Comparison of ENCODE assay signal across 20 mouse cellular contexts in genomic region chr4:94439159-94439836, GRCm38 (mm10).
DNase-seq lines count a peak whose midpoint lies in the region; ATAC-seq and TF ChIP-seq lines count a peak whose summit lies in the region.
"Had no signal": no experiment of that assay in that cellular context is flagged by ENCODE, and none has a peak within 500 bp of the region (broad histone marks: within the 10 kb centered on the region; RNA-seq: fewer than 3 reads in every experiment).

No protein-coding gene starts in this region.

- no peak overlapping the region for H3K4me3 ChIP-seq in hindbrain, postnatal 0 days (ENCODE audit: low read length)
- H3K4me3 ChIP-seq in hindbrain, embryonic 11.5 days (ENCODE audit: low read depth, low read length): no peak overlapping the region
- no peak overlapping the region for H3K4me3 ChIP-seq in heart, embryonic 10.5 days
- H3K4me3 ChIP-seq: embryonic facial prominence, embryonic 13.5 days; gastrocnemius, adult 2 months; hindbrain, embryonic 12.5 days; left cerebral cortex, adult 2 months; lung, embryonic 15.5 days; neural tube, embryonic 12.5 days had no signal

- TF ChIP-seq CTCF in hindbrain, postnatal 0 days (IDR thresholded peaks at IDR 0.05; ENCODE audit: low read depth): no peak

- no peak overlapping the region for H3K27ac ChIP-seq in hindbrain, postnatal 0 days
- H3K27ac ChIP-seq in hindbrain, embryonic 11.5 days (ENCODE audit: low read depth, low read length): no peak overlapping the region
- H3K27ac ChIP-seq in heart, embryonic 10.5 days: no peak overlapping the region
- H3K27ac ChIP-seq: embryonic facial prominence, embryonic 13.5 days; gastrocnemius, adult 2 months; hindbrain, embryonic 12.5 days; kidney, postnatal 0 days; left cerebral cortex, adult 2 months; lung, embryonic 15.5 days; neural tube, embryonic 12.5 days; stomach, postnatal 0 days had no signal

- no peaks in the 10 kb centered on the region for H3K4me1 ChIP-seq in hindbrain, postnatal 0 days (ENCODE audit: insufficient read depth, low read length)
- H3K4me1 ChIP-seq in hindbrain, embryonic 11.5 days (replicated peaks; ENCODE audit: control insufficient read depth, insufficient read depth, low read length): no peaks in the 10 kb centered on the region
- no peaks in the 10 kb centered on the region for H3K4me1 ChIP-seq in heart, embryonic 10.5 days
- H3K4me1 ChIP-seq: embryonic facial prominence, embryonic 13.5 days; hindbrain, embryonic 12.5 days; lung, embryonic 15.5 days; neural tube, embryonic 12.5 days had no signal

- no peaks in the 10 kb centered on the region for H3K9me3 ChIP-seq in hindbrain, postnatal 0 days (ENCODE audit: low read length)
- no peaks in the 10 kb centered on the region for H3K9me3 ChIP-seq in hindbrain, embryonic 11.5 days (ENCODE audit: control insufficient read depth, low read length)
- H3K9me3 ChIP-seq in heart, embryonic 10.5 days: no peaks in the 10 kb centered on the region
- H3K9me3 ChIP-seq: embryonic facial prominence, embryonic 13.5 days; hindbrain, embryonic 12.5 days; lung, embryonic 15.5 days; neural tube, embryonic 12.5 days had no signal

- ATAC-seq in hindbrain, postnatal 0 days: peak; percentile 58
- ATAC-seq in hindbrain, embryonic 11.5 days (ENCODE audit: low FRiP score): no peak
- no peak for ATAC-seq in megakaryocyte, adult 5-6 weeks (ENCODE audit: poor library complexity, severe bottlenecking)
- ATAC-seq: intestine, postnatal 0 days had no signal

- H3K27me3 ChIP-seq in hindbrain, postnatal 0 days (ENCODE audit: insufficient read depth, low read length): no peaks in the 10 kb centered on the region
- no peaks in the 10 kb centered on the region for H3K27me3 ChIP-seq in hindbrain, embryonic 11.5 days (ENCODE audit: control insufficient read depth, insufficient read depth, low read length)
- no peaks in the 10 kb centered on the region for H3K27me3 ChIP-seq in heart, embryonic 10.5 days (ENCODE audit: insufficient read depth, poor library complexity, severe bottlenecking)
- H3K27me3 ChIP-seq: embryonic facial prominence, embryonic 13.5 days; hindbrain, embryonic 12.5 days; lung, embryonic 15.5 days; neural tube, embryonic 12.5 days had no signal

- 65% methylated on average over 6 of the region's 6 CpGs for WGBS in hindbrain, postnatal 0 days
- WGBS in hindbrain, embryonic 11.5 days: 79% methylated on average over 6 of the region's 6 CpGs
- WGBS in heart, embryonic 10.5 days: 77% methylated on average over 6 of the region's 6 CpGs

- no peak overlapping the region for H3K9ac ChIP-seq in hindbrain, postnatal 0 days (replicated peaks; ENCODE audit: low read length)
- H3K9ac ChIP-seq in hindbrain, embryonic 11.5 days (ENCODE audit: low read depth, low read length): no peak overlapping the region
- H3K9ac ChIP-seq: embryonic facial prominence, embryonic 13.5 days; hindbrain, embryonic 12.5 days; lung, embryonic 15.5 days; neural tube, embryonic 12.5 days had no signal

- no peak overlapping the region for H3K4me2 ChIP-seq in hindbrain, postnatal 0 days (ENCODE audit: low read depth, low read length)
- H3K4me2 ChIP-seq in hindbrain, embryonic 11.5 days (replicated peaks; ENCODE audit: low read depth, low read length): no peak overlapping the region
- H3K4me2 ChIP-seq: embryonic facial prominence, embryonic 13.5 days; hindbrain, embryonic 12.5 days; lung, embryonic 15.5 days; neural tube, embryonic 12.5 days had no signal

- no peaks in the 10 kb centered on the region for H3K36me3 ChIP-seq in hindbrain, postnatal 0 days (ENCODE audit: insufficient read depth, low read length)
- H3K36me3 ChIP-seq in hindbrain, embryonic 11.5 days (ENCODE audit: control insufficient read depth, insufficient read depth, low read length): no peaks in the 10 kb centered on the region
- H3K36me3 ChIP-seq in heart, embryonic 10.5 days: no peaks in the 10 kb centered on the region
- H3K36me3 ChIP-seq: embryonic facial prominence, embryonic 13.5 days; hindbrain, embryonic 12.5 days; lung, embryonic 15.5 days; neural tube, embryonic 12.5 days had no signal

- peak; percentile 47 for DNase-seq in hindbrain, postnatal 0 days (ENCODE audit: low spot score)
- DNase-seq in hindbrain, embryonic 11.5 days (ENCODE audit: low spot score): no peak
- DNase-seq in right cerebral cortex, adult 2 months (ENCODE audit: low spot score in 2 of 2): peak; percentile 9 to 29
- no peak for DNase-seq in right cerebral cortex, postnatal 4 days
- DNase-seq in cerebellum, adult 9-11 months: peak; percentile 69
- peak; percentile 11 for DNase-seq in telencephalon, adult 2 months (ENCODE audit: low read depth, low spot score)
- DNase-seq in heart, embryonic 10.5 days (ENCODE audit: low spot score): no peak
- DNase-seq: gastrocnemius, adult 2 months; heart, adult 18-20 months; liver; thymus, postnatal 4 days had no signal

Comparison
In these comparisons a context has a peak if more than half of its experiments do, and no peak if none do; other contexts are left out.
1. DNase-seq: peak in hindbrain, postnatal 0 days (single experiment), right cerebral cortex, adult 2 months (2 of 2), cerebellum, adult 9-11 months (single experiment) and telencephalon, adult 2 months (single experiment); none in hindbrain, embryonic 11.5 days (single experiment), right cerebral cortex, postnatal 4 days (single experiment) and heart, embryonic 10.5 days (single experiment).